Mouse (Mus musculus): ENCODE measurements around the gene Padi6.

The Padi6 gene

GRCm38 (mm10) chr4:140742543-140742942 lies at the start of gene Padi6:
Gene Padi6 (minus strand): TSS chr4:140742643.
- no peak for DNase-seq (ENCODE audit: low read depth in 1 of 2, low spot score in 2 of 2)

GRCm38 (mm10) chr4:140791071-140791470 lies 48.6 kb upstream of the Padi6 start:
- no peak for DNase-seq (ENCODE audit: low read depth in 1 of 2, low spot score in 2 of 2)

- no peak for DNase-seq (ENCODE audit: low read depth in 1 of 2, low spot score in 2 of 2)
These were observed 47.5 kb upstream of the Padi6 start for GRCm38 (mm10) chr4:140789983-140790382.

DNA sequence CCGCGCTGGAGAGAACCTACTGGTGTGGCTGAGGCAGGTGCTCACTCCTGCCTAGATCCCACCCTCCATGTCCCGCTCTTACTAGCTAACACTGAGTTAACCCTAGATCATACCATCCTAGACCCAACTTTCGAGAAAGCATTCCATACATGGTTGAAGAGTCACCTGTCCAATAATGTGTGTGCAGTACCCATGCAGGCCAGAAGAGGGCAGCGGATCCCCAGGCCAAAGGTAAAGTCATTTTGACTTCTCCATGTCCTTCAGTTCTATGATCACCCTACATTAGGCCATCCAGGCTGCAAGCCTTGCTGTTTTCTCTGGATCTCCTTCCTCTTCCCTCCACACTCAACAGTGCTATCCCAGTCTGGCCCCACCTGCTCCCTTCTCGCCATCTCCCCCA lies 46.5 kb upstream of the Padi6 start:
- peak in 1 of 2 experiments; percentile 44 for DNase-seq (ENCODE audit: low read depth in 1 of 2, low spot score in 2 of 2)

DNA sequence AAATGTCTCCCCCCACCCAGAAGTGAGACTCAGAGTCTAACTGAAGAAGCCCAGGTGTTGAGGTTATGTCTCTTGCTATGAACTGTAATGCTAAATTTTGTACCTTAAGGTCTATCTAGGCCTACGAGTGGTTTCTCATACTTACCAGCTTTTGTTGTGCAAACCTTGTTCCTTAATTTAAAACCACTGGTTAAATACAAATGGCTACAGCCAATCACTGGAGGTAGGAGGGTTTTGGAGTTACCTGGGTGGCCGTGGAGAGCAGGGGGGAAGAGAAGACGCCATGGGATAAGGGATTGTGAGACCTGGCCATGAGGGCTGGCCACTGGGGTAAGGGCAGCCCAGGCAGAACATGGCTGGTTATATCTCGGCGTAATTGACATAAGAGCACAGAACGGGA lies 45.8 kb upstream of the Padi6 start:
- DNase-seq (ENCODE audit: low read depth in 1 of 2, low spot score in 2 of 2), result no peak

- DNase-seq (ENCODE audit: low read depth in 1 of 2, low spot score in 2 of 2), result peak in 1 of 2 experiments; percentile 39
These were observed 45.0 kb upstream of the Padi6 start for GRCm38 (mm10) chr4:140787414-140787813.

GRCm38 (mm10) chr4:140785217-140785616 lies 42.8 kb upstream of the Padi6 start:
- DNase-seq (ENCODE audit: low read depth in 1 of 2, low spot score in 2 of 2), result no peak

- DNase-seq (ENCODE audit: low read depth in 1 of 2, low spot score in 2 of 2), result no peak
These were observed 42.0 kb upstream of the Padi6 start for GRCm38 (mm10) chr4:140784292-140784945.

DNA sequence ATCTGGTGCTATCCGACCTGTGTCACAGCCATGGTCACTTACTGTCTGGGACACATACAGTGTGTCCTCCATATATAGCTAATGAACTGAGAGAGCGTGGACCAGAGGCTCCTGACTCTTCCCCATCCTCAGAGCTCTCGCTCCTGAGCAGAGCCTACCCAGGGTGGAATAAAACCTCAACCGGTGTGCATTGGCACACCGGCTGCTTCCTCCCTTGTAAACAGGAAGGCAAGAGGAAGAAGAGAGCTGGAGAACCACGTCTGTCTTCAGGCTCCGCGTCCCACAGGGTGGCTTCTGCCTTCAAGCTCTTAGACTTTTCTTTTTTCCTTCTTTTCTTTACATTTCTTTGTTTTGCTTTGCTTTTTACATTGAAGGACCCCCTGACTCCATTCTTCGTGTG lies 40.4 kb upstream of the Padi6 start:
- DNase-seq (ENCODE audit: low read depth in 1 of 2, low spot score in 2 of 2), result no peak

DNA sequence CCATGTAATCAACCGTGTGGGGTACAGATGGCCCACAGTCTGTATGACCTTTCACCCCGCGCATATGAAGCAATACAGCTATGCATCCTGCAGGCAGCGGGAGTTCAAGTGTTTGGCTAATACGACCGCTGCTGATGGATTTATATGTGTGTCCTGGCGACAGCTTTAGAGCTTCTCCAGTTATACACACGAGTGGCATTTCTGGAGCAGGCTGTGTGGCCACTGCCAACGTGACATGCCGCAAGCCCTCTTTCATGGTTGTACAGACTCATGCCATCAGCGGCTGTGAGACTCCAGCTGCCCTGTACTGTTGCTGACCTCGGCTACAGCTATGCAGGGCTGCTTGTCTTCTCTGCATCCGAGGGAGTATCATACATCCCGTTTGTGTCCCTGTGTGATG lies 38.1 kb upstream of the Padi6 start:
- DNase-seq (ENCODE audit: low read depth in 1 of 2, low spot score in 2 of 2), result no peak

GRCm38 (mm10) chr4:140779803-140780397 lies 37.5 kb upstream of the Padi6 start:
- DNase-seq (ENCODE audit: low read depth in 1 of 2, low spot score in 2 of 2), result no peak

- no peak for DNase-seq (ENCODE audit: low read depth in 1 of 2, low spot score in 2 of 2)
These were observed 34.2 kb upstream of the Padi6 start for GRCm38 (mm10) chr4:140776623-140777022.

DNA sequence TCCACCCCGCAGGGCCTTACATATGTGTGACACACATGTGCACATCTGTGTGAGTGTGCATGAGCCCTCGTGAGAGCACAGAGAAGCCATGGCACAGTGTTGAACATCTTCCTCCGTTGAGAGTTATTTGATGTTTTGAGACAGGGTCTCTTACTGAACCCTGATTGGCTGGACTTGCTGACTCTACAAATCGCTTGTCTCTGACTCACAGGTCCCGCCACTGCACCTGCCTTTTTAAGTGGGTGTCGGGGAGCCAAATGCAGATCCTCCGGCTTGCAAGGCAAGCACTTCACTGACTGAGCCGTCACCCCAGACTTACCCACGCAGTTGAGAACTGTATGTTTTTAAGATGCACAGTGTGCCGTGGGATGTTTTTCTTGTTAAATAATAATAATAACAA lies 33.4 kb upstream of the Padi6 start:
- no peak for DNase-seq (ENCODE audit: low read depth in 1 of 2, low spot score in 2 of 2)

- DNase-seq (ENCODE audit: low read depth in 1 of 2, low spot score in 2 of 2), result no peak
These were observed 32.5 kb upstream of the Padi6 start for GRCm38 (mm10) chr4:140774893-140775292.

GRCm38 (mm10) chr4:140774025-140774800 lies 31.8 kb upstream of the Padi6 start, which contains the start of gene Padi4:
Gene Padi4 (minus strand): TSS chr4:140774236.
- DNase-seq (ENCODE audit: low read depth in 1 of 2, low spot score in 2 of 2), result no peak

- DNase-seq (ENCODE audit: low read depth in 1 of 2, low spot score in 2 of 2), result peak in 1 of 2 experiments; percentile 32
These were observed 28.6 kb upstream of the Padi6 start for GRCm38 (mm10) chr4:140771091-140771490.

DNA sequence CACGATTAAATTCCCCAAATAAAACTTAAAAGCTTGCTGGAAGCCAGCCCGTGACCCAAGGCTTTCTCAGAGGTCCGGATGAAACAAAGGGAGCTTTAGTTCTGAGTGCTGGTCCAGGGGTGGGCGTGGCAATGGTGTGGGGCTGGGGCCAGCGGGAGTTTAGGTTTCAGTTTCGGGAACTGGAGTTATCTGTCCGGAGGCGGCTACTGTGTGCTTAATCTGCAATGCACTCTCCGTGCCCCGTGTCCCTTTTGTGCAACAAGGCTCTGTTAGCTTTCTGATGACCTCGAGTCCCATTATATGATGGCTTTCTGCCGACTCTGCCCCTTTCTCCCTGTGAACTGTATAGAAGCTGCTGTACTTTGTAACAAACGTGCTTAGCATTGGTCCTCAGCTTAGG lies 28.0 kb upstream of the Padi6 start:
- DNase-seq (ENCODE audit: low read depth in 1 of 2, low spot score in 2 of 2), result no peak

DNA sequence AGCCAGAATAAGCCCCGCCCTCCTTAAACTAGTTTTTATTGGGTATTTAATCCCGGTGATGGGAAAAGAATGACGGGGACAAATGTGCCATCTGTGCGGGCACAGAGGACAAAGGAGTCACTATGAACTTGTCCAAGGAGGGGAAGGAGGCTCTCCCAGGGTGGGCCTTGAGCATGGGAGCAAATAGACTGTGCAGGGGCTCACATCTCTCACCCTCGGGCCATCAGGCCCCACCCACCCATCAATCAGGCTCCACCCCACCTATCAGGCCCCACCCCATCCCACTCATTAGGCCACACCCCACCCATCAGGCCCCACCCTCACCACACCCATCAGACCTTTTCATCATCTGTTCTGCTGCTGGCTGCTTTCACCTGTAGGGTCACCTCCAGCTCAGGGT lies 26.5 kb upstream of the Padi6 start:
- no peak for DNase-seq (ENCODE audit: low read depth in 1 of 2, low spot score in 2 of 2)

- no peak for DNase-seq (ENCODE audit: low read depth in 1 of 2, low spot score in 2 of 2)
These were observed 23.5 kb upstream of the Padi6 start for GRCm38 (mm10) chr4:140765936-140766335.

- peak in 1 of 2 experiments; percentile 52 for DNase-seq (ENCODE audit: low read depth in 1 of 2, low spot score in 2 of 2)
These were observed 20.7 kb upstream of the Padi6 start for GRCm38 (mm10) chr4:140763158-140763557.

- DNase-seq (ENCODE audit: low read depth in 1 of 2, low spot score in 2 of 2), result no peak
These were observed 19.2 kb upstream of the Padi6 start for GRCm38 (mm10) chr4:140761601-140762000.

DNA sequence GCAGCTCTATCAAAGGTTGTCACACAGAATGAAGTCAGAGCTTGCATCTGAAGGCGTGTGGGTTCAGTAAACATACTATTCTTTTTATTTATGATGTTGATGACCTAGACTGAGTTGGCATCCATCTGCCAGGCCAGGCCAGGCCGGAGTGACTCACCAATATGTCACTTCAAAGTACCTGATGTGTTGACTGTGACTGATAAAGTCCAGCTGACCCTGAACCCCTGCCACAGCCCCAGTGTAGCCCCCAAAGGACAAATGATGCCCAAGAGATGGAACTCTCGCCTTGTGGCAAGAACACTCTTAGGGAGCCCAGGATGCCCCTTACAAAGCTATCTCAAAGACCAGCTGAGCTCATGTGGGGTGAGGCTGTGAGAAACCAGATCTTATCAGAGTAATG lies 13.4 kb upstream of the Padi6 start:
- DNase-seq (ENCODE audit: low read depth in 1 of 2, low spot score in 2 of 2), result no peak

All from monocyte, adult 2 months (primary cell).